ENCODE assay signal across 21 mouse cellular contexts in the genomic region with DNA sequence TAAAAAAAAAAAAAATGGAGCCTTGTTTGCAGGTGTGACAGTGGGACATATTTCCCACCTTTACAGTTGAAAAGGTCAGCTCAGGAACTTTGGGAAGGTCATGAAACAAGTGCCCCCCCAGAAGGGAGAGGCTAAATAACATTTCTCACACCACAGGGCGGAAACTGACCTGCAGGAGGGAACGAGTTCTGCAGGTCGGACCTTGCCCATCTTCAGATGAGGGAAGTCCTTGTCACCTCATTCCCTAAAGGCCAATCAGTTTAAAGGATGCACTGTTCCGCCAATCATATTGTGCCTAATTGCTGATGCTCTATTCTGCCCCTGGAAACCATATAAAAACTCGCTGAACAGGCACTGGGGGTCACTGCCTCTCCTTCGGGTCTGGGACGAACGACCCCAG. TPM values are rescaled to one million over a fixed set of nuclear protein-coding genes. Genes with fewer than 3 reads are reported as not detected.
A peak's percentile ranks its signal among the peaks of the same experiment; 100 is the strongest.
DNase-seq lines count a peak whose midpoint lies in the region; ATAC-seq lines count a peak whose summit lies in the region.
"Had no signal": no experiment of that assay in that cellular context is flagged by ENCODE, and none has a peak within 500 bp of the region (broad histone marks: within the 10 kb centered on the region; RNA-seq: fewer than 3 reads in every experiment).

No protein-coding gene starts in this region.

- no peak overlapping the region for H3K9ac ChIP-seq in hindbrain, embryonic 13.5 days

- H3K9me3 ChIP-seq in hindbrain, embryonic 13.5 days: no peaks in the 10 kb centered on the region
- H3K9me3 ChIP-seq: G1E had no signal

- peak; percentile 76 for DNase-seq in heart, adult 11 months
- no peak for DNase-seq in heart, adult 18-20 months
- peak; percentile 57 for DNase-seq in R1 (ENCODE audit: low read depth, low spot score)
- DNase-seq: adrenal gland, adult 2 months; adrenal gland, adult 8-10 months; adrenal gland, postnatal 10 days; adrenal gland, postnatal 14 days; adrenal gland, postnatal 25 days; adrenal gland, postnatal 36 days; B cell, adult 2 months; cerebellum, adult 11 months; cerebellum, adult 11-12 months; cerebellum, adult 18-20 months; cerebellum, adult 2 months had no signal

- ATAC-seq in hindbrain, embryonic 13.5 days (ENCODE audit: low FRiP score): no peak
- ATAC-seq: activated CD4-positive, CD25-positive, alpha-beta regulatory T cell, adult 4 months; CD4-positive, CD25-positive, alpha-beta regulatory T cell, adult 4 months; Patski had no signal

- no peaks in the 10 kb centered on the region for H3K27me3 ChIP-seq in hindbrain, embryonic 13.5 days
- H3K27me3 ChIP-seq: CH12.LX, Patski had no signal

- H3K4me3 ChIP-seq in hindbrain, embryonic 13.5 days: no peak overlapping the region

- 74% methylated on average over 8 of the region's 8 CpGs for WGBS in hindbrain, embryonic 13.5 days

- no peaks in the 10 kb centered on the region for H3K4me1 ChIP-seq in hindbrain, embryonic 13.5 days (replicated peaks)

- H3K36me3 ChIP-seq in hindbrain, embryonic 13.5 days: no peaks in the 10 kb centered on the region
- H3K36me3 ChIP-seq: G1E had no signal

- no peak overlapping the region for H3K4me2 ChIP-seq in hindbrain, embryonic 13.5 days

- H3K27ac ChIP-seq in hindbrain, embryonic 13.5 days: no peak overlapping the region

RNA-seq across cellular contexts. Expression of gene Smpd1, which starts 8.2 kb away (rescaled TPM):
- 100 to 1,000 TPM; 170 to 189 TPM for total RNA-seq in heart, adult 18-20 months (2021)
- polyA plus RNA-seq in hindbrain, embryonic 13.5 days (2015; fragmentation: Nextera tagmentation; extraction: Ambion mirVana): 72.7 and 73.5 TPM in 2 replicates

RNA-seq across cellular contexts. Expression of gene Apbb1, which starts 35.5 kb away (rescaled TPM):
- 100 to 1,000 TPM; 119 to 124 TPM for total RNA-seq in heart, adult 18-20 months (2021)
- polyA plus RNA-seq in hindbrain, embryonic 13.5 days (2015; fragmentation: Nextera tagmentation; extraction: Ambion mirVana): 242 and 246 TPM in 2 replicates
- total RNA-seq: MEL had no signal

RNA-seq across cellular contexts. Expression of gene Hpx, which starts 54.0 kb away (rescaled TPM):
- total RNA-seq in heart, adult 18-20 months (2021): not detected
- polyA plus RNA-seq in hindbrain, embryonic 13.5 days (2015; fragmentation: Nextera tagmentation; extraction: Ambion mirVana): 0.23 and 0.32 TPM in 2 replicates
- total RNA-seq: CH12.LX, G1E, MEL had no signal
- polyA plus RNA-seq: activated CD4-positive, CD25-positive, alpha-beta regulatory T cell, adult 4 months; CD4-positive, CD25-positive, alpha-beta regulatory T cell, adult 4 months; G1E had no signal

Comparison
In these comparisons a context has a peak if more than half of its experiments do, and no peak if none do; other contexts are left out.
1. DNase-seq: peak in heart, adult 11 months (single experiment) and R1 (single experiment); none in heart, adult 18-20 months (0 of 2).